Mouse (Mus musculus) retina, adult 2 months (tissue): ENCODE measurements around the gene Tpk1.

Experiments
- DNase-seq: peaks from one replicate; pipeline ENCODE4 v3.0.0-alpha.2; 2012; ENCODE audit warnings: low read depth, low spot score

The Tpk1 gene

DNA sequence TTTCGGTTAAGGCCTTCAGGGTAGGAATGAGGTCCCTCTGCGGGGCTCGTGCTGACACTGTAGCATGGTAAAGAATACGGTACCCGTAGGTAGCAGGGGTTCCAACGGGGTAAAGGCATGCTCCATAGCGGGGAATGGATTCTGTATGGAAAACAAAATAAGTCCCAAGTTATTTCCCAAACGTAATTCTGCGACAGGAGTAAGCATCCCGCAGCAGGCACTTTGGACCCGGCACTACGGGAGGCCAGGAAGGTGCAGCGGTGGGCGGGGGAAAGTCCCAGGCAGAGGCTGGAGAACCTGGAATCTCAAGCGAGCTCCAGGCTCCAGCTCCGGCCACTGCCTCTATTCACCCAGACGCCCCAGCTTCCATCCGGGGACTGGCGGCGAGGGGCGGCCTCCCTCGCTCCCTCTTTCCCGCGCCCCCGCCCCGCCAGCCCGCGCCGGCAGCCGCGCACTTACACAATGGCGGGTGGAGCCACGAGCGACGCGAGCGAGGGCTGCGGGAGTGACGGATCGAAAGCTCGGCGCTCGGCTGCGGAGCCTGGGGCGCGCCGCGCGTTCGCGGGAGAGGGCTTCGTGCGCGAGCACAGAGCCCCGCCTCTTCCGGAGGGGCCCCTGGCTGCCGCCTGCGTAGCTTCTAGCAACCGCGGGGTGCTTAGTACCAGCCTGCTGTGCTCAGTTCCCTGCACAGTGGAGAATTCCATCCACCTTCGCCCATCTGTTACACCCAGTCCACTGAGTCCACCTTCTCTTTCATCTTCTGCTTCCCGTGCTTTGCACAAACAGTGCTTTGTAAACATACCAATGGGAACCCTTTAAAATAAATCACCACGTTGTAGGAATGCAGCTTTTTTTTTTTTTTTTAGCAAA is at the start of gene Tpk1:
Gene Tpk1 (minus strand): TSS at position 602 of the 870 bp plus-strand sequence.
- peak; percentile 86 for DNase-seq

DNA sequence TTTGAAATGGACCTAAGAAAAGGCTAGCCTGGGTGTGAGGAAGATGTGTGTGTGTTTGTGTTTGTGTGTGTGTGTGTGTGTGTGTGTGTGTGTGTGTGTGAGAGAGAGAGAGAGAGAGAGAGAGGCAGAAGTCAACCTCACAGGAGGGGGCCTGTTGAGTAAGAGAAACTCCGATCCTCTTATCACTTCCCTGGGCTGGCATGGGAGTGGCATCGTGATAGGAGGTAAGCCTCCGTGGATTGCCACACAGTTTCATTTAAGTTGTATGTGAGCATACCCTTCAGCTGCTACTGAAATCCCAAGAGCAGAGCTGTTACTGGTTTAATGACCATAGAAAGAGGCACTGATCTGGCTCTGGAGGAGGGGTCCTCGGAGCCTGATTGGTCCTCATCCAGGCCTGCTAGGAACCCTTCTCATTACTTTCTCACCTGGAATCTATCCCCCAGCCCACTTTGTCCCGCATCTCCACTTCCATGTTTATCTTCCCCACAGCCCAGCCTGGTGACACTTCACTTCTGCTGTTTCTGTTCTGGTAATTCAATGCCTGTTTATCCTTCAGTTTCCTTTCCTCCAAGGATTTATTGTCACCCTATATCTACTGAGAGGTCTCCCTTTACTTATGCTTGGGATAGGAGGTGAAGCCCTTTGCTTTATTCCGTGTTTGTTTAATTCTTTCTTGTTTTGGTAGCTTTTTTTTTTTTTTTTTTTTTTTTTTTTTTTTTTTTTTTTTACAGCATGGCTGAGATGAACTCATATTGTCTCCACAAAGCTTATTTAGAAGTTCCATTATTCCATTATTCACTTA is 36.9 kb upstream of the Tpk1 start:
- no peak for DNase-seq

DNA sequence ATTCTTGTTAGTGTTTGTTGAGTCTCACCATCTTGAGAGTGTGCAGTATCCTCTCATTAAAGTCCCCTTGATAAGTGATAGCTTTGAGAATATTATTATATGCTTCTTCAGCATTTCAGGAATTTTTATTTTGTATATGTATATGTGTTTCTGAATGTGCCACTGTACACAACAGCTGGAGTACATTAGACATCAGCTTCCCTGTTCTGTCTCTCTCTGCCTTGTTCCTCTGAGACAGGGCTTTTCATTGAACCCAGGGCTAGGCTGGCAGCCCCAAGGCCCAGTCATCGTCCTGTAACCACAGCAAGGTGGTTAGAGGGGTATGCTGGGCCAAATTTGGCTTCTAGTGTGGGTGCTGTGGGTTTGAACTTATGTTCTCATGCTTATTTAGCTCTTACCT is 25.8 kb upstream of the Tpk1 start:
- no peak for DNase-seq

DNA sequence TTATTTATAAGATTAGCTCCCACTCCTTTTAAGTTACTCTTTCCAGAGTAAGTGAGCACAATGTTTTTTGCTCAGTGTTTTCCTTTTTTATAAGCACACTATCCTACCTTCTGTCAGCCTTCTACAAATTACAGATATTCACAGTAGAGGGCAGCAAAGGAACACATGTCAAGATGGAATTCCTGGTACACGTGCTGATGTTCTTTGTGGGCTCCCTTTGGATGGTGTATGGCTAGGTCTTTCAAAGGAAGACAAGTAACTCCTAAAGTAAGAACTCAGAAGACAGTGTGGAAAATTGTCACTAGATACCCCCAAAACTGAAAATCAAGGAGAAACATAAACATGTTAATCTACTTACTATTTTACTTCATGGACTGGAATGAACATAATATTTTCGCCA is 19.9 kb upstream of the Tpk1 start:
- DNase-seq: peak; percentile 13

DNA sequence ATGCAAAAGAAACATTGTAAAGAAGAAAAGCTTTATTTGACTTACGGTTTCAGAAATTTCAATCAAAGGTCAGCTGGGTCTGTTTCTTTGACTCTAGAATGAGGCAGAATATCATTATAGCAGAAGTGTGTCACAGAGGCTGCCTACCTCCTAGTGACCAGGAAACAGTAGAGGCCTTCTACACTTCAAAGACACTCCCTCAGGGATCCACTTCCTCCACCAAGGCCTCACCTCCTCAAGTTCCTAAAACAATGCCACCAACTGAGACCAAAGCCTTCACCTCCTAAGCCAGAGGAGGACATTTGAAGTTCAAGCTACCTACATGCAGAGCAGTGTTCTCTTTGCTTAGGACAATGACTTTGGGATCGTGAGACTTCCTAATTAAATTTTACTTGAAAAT is 16.5 kb upstream of the Tpk1 start:
- DNase-seq: no peak

DNA sequence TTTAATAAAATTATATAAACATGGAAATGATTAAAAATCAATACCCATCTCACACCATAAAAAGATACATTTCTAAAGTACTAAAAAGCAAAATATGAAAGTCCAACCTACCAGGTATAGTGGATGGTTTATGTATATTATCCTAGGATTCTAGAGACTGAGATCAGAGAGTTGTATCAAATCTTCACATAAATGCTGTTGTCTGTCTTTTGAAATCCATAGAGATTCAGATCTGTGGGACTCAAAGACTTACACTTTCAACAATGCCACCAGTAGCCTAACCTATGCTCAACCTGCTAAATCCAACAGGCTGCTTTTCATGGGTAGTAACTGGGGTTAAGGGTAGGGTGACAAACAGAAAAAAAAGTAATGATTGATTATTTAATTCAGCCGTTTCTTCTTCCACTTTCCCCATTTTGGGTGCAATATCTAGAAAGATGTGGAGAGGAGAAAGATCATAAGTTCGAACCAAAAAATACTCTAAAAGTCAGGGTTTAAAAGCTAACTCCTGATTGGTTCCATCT is 12.7 kb upstream of the Tpk1 start:
- DNase-seq: no peak

DNA sequence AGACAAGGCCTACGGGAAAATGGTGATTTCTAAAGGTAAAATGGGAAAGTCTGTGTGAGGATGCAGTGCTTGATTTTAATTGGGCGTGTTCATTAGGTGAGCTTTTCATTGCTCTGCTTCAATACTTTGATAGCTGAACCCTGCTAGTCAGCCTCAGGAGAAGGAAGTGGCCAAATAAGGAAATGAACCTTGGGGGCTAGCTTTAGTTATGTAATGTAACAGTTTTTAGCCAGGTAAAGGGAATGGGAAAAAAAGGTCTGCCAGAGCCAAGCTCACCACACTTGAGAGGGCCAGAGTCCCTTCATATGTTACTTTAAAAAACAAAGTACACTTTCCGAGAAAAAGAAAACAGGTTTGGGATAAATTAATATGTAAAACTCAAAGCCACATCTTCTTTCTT is 11.5 kb upstream of the Tpk1 start:
- no peak for DNase-seq

DNA sequence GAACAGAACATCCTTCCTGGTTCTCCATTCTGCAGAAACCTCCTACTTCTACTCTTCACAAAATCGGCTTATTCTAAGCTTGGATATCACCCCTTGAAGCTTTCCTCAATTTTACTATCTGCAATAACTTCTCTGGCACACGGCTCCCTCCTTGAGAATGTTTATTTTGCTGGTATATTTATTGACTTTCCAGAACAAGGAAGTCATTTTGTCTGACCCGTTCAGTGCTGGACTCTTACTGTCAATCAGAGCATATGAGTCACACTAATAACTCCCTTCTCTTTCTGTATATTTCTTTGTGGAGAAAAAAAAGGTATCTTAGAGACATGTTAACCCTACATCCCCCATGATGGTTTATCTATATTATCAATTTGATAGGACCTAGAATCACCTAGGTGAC is 10.1 kb upstream of the Tpk1 start:
- DNase-seq: no peak

DNA sequence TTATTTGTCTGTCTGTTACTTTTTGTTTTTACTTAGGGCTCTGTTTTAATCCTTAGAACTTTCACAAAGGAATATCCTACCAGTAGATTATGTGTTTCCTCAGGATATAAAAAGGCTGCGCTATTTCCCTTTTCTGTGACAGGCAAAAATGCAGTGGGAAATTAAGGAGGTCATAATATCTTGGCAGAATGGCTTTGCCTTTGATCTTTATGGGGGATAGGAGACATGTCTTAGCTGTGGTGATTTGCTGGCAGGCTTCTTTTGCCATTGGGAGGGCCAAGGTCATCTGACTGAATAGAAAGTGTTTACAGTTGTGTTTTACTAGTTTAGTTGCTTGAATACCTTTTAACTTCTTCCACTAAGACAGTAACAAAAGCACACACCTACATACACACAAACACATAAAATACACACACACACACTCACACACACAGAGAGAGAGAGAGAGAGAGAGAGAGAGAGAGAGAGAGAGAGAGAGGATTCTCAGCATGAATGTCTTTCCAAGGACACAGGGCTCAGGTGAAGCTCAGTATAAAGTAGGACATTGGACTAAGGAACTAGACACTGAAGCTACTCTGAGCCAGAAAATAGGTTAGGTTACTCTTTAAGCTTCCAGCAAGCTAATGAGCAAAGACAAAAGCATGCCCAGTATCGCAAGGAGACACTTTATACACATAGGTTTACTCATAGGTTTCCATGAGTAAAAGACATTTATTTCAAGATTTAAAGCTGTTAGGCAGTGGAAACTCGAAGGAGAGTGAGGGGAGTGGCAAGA is 9.1 kb upstream of the Tpk1 start:
- DNase-seq: no peak

DNA sequence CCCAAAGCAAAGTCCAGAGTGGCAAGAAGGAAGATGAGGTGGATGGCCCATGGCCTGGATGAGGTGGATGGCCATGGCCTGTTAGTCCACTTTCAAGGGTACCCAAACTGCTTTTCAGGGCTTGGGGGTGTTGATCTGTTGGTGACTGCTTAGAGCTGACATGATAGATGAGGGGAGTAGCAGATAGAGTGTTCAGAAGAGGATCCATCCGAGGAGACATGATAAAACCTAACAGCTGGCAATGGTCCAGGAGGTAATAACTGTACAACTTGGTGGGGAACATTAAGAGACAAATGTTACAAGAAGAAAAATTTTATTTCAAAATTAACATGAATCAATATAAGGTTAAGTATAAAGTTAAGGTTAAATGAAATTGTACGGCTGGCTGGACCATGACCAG is 4.9 kb upstream of the Tpk1 start:
- no peak for DNase-seq

DNA sequence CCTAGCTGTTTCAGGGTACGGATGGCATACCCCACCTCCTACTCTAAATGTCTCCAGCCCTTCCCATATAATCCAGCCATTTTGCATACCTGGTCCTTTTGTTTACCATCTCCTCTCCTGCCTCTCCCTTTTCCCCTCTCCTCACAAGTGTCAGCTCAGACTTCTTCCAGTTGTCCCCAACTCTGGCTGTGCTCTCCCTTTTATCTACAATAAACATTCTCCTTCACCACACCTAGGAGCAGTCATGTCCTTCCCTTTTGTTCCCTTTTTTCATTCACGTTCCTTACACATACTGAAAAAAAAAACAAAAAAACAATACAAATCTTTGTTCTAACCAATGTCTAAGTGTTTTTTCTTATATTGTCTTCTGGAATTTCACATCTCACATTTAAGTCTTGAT is 1.6 kb upstream of the Tpk1 start:
- DNase-seq: no peak

DNA sequence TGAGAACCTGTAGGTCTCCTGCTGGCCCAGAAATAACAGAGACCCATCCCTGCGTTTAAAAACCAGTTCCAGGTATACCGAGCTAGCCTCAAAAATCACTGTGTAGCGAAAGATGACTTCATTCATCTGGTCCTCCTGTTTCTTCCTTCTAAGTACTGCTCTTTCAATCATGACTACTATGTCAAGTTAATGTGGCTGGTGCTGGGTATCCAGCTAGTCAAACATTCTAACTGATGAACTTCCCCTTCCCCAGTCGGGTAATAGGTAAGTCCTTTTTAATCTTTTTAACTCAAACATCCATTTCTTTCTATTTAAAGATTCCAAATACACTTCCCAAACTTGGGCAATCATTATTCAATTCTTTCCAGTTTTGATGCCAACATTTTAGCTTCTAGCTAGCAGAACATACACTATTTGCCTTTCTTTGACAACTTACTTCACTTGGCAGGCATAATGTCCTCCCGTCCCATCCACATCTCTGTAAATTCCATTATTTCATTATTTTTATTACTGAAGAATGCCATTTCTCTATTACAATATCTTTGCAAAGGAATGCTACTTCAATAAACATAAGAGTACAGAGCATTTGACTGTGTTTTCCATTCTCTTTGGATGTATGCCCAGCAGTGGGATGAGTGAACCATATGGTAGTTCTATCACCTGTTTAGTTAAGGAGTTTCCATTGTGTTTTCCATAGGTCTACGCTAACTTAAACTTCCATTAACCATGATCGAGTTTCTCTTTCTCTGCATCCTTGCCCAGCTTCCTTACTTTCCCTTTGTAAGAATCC is 728 bp upstream of the Tpk1 start:
- no peak for DNase-seq

DNA sequence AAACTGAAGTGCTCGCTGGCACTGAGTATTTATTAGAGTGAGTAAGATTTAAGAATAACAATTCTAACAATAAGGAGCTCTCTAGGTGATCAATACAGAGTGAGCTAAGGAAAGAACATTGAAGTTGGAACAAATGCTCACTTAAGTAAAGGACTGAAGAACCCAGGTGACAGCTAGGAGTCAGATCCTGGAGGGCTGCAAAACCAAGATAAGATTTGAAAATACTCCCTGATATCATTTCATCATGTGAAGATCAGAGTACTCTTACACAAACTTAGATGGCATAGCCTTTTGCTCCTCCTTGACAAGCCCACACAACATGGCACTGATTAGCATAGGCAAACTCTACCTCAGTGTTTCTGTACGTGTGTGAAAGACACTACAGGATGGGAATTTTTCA is 4.3 kb downstream of the Tpk1 start:
- no peak for DNase-seq

DNA sequence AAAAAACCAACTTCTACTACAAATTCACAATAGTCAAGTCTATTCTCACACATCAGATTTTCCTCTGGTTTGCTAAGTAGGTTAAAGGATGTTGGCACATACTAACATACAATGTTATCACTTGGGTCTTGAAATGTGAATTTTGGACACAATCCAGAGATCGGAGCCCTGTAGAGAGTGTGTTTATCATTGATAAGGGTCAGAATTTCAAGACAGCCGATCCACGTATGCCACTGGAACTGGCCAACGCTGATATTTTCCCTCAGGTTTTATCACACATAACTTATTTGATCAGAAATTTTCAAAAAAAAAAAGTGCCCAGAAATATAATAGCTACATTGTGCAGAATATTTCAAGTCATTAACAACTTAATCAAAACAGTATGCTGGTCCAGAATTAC is 7.8 kb downstream of the Tpk1 start:
- DNase-seq: no peak

DNA sequence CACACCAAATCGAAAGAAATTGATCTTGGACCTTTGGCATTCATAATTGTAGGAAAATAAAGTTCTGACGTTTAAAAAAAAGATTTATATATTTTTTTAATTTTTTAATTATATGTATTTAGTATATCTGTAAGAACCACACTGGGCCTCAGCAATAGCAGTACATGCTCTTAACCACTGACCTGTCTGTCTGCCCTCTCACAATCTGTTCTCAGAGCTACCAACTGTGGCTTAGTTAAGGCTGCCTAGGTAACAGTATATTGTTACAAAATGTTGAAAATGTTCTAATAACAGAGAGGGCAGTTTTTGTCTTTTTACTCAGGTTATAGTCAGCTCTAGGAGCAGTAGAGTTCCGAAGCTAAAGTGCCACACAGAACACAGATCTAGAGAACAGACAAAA is 8.2 kb downstream of the Tpk1 start:
- DNase-seq: no peak

DNA sequence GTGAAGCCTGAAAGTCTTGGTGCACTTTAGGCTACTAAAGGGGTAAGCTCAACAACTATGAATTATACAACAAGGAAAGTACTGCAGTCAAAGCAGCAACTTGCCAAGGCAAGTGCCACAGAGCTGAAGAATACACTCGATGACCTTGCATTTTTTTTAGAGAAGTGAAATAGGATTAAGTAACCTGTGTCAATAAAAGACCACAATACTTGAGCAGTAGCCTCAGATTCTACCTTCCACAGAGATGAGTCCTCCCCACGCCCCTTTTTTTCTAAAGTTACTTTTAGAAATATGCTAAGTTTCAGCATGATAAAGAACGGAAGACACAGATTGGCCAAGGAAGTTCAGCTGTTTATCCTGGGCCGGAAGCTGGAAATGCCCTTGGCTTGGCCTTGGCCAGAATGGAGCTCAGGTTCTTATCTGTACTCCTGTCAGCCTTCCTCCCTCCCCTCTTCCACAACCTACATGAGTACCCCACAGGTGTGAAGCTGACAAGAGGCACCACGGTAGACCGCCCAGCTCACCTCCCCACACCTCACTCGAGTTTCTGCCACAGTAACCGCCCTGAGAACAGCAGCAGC is 11.1 kb downstream of the Tpk1 start:
- no peak for DNase-seq

DNA sequence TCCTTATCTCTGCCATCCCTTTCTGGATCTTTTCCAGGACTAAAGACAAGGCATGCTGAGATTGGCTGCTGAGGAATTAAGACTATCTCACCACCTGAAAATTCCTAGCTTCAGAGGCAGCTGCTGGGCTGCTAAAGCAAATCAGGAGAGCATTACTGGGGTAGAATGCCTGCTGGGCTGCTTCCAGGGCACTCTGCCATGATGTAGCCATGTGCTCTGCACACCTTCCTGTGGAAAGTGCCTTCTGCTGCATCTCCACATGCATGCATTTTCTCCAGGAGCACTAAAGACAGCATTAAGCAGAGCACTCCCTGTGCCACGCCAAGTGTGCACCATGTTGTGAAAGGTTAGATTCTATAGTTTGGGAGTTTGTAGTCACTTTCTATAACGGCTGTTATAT is 16.6 kb downstream of the Tpk1 start:
- DNase-seq: no peak

DNA sequence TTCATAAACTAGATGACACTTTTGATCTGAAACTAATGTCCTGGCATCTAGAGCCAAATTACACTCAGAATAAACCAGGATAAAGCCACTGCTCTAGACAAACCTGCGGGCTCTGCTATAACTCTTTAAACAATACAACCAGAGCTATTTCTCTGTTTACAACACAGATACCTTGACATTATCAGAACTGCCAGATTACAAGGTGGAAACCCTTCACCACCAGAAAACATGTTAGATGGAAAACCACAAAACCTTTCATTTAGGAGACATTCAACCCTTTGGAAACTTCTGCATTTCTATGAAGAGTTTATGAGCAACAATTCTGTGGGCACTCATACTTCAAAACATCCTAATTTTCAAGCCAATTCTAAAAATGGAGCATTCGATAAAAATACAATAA is 20.4 kb downstream of the Tpk1 start:
- no peak for DNase-seq

DNA sequence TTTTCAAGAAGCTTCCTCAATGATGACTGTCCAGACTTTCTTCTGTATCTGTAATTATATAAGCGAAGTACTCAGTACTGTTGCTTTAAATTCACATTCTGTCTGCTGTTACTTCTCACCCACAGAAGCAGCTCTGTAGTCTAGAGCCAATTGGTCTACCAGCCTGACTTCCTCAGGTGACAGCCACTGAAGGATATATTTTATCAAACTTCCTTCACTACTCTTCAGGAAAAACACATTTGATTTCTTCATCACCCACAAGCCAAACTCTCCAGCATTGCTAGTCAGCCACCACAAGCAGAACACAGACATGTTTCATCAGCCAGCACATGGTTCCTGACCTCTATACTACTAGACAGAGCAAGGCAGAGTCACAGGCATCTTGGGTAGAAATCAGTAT is 21.0 kb downstream of the Tpk1 start:
- no peak for DNase-seq

DNA sequence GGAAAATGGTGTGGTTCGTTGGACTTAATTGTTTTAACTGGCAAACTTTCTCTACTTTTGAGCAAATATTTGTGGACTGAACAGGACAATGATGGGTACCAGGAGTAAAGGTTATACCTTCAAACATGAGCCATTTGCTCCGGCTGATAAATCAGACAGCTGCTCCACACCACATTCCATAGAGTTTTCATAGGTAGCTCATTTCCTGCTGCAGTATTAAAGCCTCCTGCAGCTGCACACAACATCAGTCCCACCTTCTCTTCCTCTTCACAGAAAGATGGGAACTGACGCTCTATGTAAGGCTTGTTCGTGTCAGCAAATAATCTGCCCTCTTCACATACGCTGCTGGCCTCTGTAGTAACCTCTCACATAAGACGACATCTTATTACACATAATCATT is 22.4 kb downstream of the Tpk1 start:
- DNase-seq: no peak

DNA sequence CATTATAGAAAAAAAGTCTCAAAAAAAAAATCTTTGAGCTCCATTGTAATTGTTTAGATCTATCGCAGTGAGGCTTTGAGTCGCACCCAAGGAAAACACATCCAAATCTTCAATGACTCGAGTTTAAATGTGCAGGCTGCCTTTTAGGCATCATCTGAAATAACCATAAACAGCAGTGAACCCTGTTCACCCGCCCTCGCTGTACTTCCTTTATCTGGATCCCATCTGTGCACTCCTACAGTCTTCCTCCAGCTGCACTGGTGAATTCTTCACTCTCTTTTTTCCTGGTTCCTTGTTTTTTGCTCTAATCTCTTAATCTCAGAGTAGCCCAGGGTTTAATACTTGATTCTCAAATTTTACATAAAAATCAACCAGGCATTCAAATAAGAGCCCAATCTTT is 23.7 kb downstream of the Tpk1 start:
- DNase-seq: no peak
